Mouse (Mus musculus) liver, postnatal 0 days (tissue): ENCODE measurements around the gene Gm9495.

ENCODE experiments used
- CTCF ChIP-seq: sonication (generic); IDR thresholded peaks from 2 replicates; pipeline ENCODE4 v1.5.1; 2016; ENCODE audit warnings: antibody characterized with exemption, low read depth
- EP300 ChIP-seq: IDR thresholded peaks from 2 replicates; pipeline ENCODE4 v1.6.1; 2016; ENCODE audit warnings: antibody characterized with exemption, low read depth, mild to moderate bottlenecking

DNA sequence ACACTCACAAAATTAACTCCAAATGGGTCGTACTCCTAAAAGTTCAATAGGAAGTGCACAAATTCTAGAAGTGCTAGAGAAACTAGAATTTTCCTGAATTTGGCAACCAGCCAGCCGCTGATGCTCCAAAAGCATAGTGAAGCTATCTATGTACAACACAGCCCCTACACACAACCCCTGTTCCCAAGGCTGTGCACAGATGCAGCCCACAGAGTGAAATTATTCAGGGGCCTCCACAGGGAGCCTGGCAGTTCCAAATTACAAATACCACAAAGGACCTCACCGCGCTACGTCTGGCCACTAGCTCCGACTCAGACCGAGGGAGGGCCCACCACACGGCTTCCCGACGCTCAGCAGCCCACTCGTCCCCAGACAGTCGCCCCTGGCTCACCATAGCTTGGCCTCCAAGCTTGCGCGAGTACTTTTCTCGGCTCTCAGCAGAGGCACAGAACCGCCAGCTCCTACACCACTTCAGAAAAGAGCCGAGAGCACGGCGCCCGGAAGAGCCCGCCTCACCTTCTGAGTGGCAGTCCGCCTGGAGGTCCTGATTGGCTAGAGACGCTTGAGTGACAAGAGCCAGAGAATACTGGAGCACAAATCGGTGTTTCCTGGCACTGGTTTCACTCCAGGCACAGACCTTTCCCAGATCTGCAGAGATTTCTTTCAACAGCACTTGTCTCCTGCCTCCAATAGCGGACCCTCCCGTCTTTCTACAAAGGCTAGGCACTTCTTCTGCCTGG is 58.1 kb downstream of the Gm9495 start:
- no peak for TF ChIP-seq CTCF
- TF ChIP-seq EP300, result no peak
